Mouse (Mus musculus) spleen, adult 2 months (tissue): ENCODE measurements around the gene Thada.

Experiments
- CTCF ChIP-seq: fragments of 200-500 bp; IDR thresholded peaks from 2 replicates; pipeline ENCODE4 v1.5.1; 2011; ENCODE audit warnings: mild to moderate bottlenecking, inconsistent platforms; ENCODE audit not compliant: insufficient read depth, insufficient read length, insufficient replicate concordance; ENCODE audit errors: extremely low read depth
- POLR2A ChIP-seq: fragments of 200-500 bp; IDR thresholded peaks from 2 replicates; pipeline ENCODE4 v1.6.1; 2011; ENCODE audit warnings: low read depth, low read length, inconsistent platforms

DNA sequence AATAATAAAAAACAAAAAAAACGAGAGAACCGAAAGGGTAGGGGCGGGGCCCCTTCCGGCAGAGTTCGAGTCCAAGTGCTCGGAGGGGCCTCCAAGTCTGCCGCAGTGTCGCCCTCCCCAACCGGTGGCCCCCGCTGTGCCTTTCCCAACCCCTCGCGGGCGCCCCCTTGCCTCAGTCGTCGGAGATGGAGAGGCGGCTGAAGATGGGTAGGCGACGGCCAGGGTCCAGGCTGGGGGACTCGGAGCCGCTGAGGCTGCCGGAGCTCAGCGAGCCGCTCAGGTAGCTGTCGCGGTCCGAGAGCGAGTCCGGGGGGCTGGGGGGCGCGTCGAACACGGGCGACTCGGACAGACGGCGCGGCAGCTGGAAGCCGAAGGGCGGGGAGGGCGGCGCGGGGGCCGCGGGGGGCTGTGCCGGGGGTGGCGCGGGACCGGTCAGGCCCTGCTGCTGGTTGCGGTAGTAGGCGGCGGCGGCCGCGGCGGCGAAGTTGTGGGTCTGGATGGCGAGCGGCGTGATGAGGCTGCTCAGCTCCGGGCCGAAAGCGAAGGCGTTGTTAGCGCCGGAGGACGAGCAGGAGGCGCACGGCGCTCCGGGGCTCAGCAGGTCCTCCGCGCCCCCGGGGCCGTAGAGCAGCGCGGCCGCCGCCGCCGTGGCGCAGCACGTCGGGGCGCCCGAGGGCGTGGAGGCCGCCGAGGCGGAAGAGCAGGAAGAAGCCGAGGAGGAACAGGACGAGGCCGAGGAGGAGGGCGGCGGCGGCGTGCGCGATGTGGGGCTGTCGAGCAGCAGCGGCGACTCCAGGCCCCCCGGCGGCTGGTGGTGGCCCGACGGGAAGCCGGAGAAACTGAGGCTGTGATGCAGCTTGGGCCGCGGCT, 280.2 kb downstream of the Thada start:
- TF ChIP-seq POLR2A = no peak
- TF ChIP-seq CTCF = 0 out of 2 replicates have a peak, but pooled peaks have one; percentile 11
